Mouse (Mus musculus) lung, postnatal 14 days (tissue): Measurements from ENCODE around the gene Hrh3.
A peak's percentile ranks its signal among the peaks of the same experiment; 100 is the strongest.

Source experiments
- DNase-seq: peaks from one replicate; pipeline ENCODE4 v3.0.0; 2021

Gene Hrh3

DNA sequence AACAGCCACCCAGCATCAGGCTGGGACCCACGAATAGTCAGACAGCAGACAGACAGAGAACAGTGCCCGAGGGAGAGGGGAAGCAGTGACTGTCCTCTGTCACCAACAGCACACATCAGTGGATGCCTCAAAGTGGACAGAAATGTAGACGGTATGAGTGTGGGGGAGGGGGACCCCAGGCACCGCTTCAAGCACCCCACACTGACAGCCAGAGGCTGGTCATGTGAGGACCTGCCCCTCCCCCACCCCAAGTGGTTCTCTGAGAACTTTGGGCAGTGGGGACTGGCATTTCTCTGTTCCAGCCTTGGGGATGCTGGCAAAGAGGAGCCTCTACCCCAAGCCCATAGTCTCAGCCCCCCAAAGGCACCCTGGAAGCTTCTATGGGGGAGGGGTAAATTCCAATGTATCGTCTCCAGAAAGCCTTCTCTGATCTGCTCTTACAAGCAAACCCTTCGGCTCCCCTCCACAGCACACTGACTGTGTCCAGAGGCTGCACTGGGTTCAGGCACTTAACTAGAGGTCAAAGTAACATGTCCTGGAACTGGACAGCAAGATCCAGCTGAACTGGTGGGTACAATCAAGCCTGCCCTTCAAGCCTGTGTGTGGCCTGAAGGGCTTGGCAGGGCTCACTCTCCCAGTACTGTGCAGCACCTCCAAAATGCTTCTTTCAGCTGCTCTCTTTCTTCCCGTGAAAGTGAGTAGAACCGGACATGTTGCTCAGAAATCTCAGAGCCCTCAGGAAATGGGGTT is 1.3 kb upstream of the Hrh3 start:
- DNase-seq, result no peak

DNA sequence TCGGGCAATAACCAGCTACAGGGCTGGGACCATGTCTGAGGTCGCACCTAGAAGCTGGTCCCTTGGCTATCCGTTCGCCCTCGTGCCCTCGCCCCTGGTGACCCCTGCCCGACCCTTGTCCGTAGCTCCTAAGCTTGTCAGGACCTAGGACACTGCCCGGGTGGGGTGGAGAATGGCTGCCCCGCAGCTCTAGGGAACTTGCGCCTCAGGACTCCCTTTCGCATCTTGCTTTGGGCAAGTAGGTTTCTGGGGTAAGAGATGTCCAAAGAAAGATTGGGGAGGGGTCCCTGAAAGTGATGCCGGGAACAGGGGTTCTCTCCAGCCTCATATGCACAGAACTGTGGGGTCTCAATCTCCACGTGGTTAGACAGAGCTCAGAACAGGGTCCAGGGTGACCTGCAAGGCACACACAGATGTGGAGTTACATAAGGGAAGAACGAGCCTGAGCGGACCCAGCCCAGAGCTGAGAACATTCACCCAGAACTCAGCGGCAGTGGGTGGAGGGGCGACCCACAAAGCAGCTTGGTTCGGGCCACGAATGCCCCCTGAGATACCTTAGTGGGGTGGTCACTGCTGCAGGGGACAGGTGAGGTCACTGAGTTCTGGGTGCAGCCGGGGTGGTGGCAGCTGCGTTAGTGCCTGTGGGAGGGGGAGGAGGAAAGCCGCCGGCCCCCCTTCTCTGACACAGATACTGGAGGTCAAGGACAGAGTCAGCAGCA is 530 bp upstream of the Hrh3 start:
- no peak for DNase-seq

DNA sequence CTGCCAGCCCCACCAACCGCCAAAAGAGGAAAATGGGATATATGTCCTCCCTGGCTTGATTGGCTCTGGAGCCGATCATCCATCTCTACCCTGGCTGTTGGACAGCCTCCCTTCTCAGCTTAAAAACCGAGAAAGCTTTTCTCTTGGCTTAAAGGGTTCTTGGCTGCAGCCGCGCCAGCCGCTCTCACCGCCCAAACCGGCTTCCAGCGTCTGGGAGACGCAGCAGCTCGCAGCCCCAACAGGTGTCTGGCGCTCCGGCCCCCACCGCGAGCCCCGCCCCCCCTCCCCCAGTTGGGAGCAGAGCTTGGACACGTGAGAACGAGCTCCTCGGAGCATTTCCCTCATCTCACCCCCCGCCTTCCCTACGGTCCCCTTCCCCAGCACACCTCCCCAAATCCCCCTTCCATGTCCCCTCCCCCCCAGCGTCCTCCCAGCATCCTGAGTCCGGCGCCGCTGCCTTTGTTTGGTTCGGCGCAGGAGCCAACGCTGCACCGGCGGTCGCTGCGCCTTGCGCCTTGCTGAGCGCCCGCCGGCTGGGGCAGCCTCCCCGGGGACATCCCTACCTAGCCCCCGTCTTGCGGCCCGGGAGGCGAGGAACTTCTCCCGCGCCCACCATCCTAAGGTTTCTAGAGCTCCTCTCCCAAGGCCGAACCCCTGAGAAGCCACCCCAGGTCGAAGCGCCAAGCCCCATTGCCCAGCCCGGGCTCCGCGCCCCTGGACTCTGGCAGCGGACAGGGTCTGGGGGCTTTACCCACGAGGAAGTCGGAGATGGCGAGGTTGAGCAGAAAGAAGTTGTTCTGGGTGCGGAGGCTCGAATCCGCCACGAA is 924 bp downstream of the Hrh3 start:
- no peak for DNase-seq

DNA sequence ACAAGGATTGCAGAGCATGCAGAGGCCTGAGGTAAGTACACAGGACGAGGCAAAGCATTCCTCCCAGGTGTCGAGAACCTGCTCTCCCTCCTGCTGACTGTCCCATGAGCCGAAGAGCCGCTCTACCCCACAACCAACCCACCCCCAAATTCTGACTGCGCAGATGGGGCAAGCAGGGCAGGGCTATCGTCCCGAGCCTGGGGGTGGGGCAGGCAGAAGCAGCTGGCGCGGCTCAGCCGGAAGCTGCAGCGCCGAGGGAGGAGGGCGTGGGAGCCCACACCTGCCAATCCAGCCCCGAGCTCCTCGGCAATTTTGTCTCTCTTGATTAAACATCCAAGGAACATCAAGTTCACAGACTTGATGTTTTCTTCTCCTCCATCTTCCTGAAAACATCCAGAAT is 4.8 kb downstream of the Hrh3 start:
- no peak for DNase-seq

DNA sequence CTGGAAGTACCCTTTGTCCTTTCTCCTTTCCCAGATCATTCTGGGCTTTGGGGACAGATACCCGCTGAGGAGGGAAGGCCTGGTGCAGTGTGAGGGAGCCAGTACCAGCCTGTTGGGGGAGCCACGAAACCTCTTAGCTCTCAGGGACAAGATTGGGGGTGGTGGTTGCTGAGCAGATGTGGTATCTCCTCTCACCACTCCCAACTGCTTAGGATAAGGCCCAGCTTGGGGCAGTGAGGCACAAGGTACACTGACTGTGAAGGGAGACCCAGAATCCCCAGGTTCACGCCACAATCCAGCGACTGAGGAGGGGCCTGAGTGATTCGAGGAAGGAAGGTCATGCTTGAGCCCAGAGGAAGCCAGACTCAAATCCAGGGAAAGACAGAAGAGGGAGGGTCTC is 6.1 kb downstream of the Hrh3 start:
- no peak for DNase-seq

- no peak for DNase-seq
These were observed 6.7 kb downstream of the Hrh3 start for GRCm38 (mm10) chr2:180097585-180097984.

- no peak for DNase-seq
These were observed 8.6 kb downstream of the Hrh3 start for GRCm38 (mm10) chr2:180095711-180096110.

GRCm38 (mm10) chr2:180090285-180090684 is 14.0 kb downstream of the Hrh3 start:
- DNase-seq, result no peak

- DNase-seq, result no peak
These were observed 16.8 kb downstream of the Hrh3 start for GRCm38 (mm10) chr2:180087472-180087871.

DNA sequence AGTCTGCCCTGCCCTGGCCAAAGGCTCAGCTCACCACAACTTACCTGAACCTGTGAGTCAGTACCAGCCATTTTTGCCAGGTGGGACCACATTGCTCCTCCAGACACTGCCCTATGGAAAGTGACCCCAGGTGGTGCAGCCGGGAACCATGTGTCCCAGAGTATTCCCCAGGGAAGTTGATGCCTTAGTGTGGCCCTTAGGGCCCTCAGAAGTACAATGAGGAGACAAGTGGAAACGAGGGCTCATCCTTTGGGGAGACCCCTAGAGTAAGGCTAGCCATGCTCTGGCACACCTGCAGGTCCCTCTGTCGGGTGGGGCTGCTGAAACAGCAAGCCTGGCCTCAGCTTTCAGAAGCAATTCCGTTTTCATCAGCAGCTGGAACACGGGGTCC is 17.7 kb downstream of the Hrh3 start:
- DNase-seq, result no peak

- DNase-seq, result no peak
These were observed 18.2 kb downstream of the Hrh3 start for GRCm38 (mm10) chr2:180085926-180086636.

DNA sequence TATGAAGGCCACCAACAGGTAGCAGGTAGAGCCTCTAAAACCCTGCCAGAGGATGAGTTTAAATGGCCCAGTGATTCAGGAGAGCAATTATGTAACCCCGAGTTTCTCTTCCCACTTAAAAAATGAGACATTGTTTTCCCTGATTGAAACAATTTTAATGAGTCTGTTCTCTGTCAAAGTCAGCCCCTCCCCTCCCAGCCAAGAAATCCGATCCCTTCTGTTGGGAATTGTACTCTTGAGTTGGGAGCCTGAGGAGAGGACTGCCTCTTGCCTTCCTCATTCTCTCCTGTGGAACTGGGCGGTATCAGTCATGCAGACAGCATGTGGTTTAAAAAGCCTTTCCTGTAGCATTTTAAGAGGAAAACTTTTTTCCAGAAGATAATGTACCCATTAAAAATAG is 19.7 kb downstream of the Hrh3 start:
- DNase-seq, result no peak

GRCm38 (mm10) chr2:180083063-180083462 is 21.2 kb downstream of the Hrh3 start:
- no peak for DNase-seq

GRCm38 (mm10) chr2:180080680-180081079 is 23.6 kb downstream of the Hrh3 start:
- DNase-seq, result no peak

- DNase-seq, result no peak
These were observed 26.7 kb downstream of the Hrh3 start for GRCm38 (mm10) chr2:180077622-180078021.

- no peak for DNase-seq
These were observed 31.4 kb downstream of the Hrh3 start for GRCm38 (mm10) chr2:180072886-180073285.

DNA sequence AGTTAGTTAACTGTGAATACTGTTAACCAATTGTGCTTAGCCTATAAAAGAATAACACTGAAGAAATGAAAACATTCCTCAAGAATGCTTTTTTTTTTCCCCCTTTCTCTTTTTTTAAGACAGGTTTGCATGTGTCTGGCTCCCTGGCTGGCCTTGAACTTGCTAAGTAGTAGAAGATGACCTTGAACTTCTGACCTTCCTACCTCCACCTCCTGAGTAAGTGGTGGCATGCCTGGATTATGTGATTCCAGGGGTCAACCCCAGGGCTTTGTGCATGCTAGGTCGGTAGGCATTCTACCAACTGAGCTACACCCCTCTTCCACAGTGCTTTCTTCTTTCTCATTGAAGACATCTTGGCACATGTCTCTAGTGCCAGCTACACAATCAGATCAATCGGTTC is 32.6 kb downstream of the Hrh3 start:
- no peak for DNase-seq

GRCm38 (mm10) chr2:180070481-180071453 is 33.5 kb downstream of the Hrh3 start, which contains the start of gene Mtg2:
Gene Mtg2 (plus strand): TSS chr2:180070588.
- peak; percentile 94 for DNase-seq

GRCm38 (mm10) chr2:180069770-180070480 is 34.4 kb downstream of the Hrh3 start:
- DNase-seq, result no peak

DNA sequence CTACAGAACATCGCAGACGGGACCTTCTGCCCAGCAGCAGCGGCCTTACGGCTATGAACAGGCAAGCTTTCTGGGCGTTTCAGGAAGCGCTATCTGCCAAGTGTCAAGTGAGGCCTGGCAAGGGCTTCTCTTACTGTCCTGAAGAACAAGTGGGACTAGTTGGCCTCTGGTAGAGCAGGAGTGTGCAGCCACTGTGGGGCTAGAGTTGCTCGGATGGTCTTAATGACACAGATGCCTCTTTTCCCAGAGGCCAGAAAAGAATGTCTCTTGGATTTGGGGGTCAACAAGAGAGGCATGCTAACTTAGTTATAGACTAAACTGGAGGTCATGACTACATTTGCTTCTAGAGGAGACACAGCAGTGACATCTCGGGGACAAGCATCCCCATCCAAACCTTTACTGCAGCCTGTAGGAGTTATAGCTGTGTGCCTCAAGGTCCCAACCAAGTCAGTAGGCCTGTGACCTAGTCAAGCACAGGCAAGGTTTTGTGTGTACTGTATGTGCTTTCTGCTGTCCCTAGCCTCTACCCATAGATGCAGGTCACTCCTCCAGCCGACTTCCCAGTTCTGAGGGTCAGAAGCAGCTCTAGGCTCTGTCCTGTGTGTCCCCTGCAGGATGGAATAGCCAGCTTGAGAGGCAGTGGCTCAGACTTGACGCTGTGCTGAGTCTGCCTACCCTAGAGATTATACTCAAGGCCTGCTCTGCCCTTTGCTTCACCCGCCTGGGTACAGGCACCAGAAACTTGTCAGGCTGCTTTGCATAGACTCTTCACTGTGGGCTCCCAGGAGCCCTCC is 40.8 kb downstream of the Hrh3 start:
- no peak for DNase-seq
